Mouse (Mus musculus) hindbrain, embryonic 10.5 days (tissue): ENCODE measurements around the gene Ccl1. TPM values are rescaled to one million over a fixed set of nuclear protein-coding genes. Genes with fewer than 3 reads are reported as not detected.

Source experiments
- DNase-seq: peaks from one replicate; pipeline ENCODE4 v3.0.0-alpha.2; 2017; ENCODE audit warnings: low spot score
- H3K27ac ChIP-seq: fragments of 300-500 bp; sonication (generic); 2 replicates; pipeline ENCODE4 v1.5.1; 2016; ENCODE audit warnings: mild to moderate bottlenecking, moderate library complexity
- H3K27me3 ChIP-seq: fragments of 300-500 bp; sonication (generic); 2 replicates; pipeline ENCODE4 v1.6.1; 2016; ENCODE audit warnings: mild to moderate bottlenecking; ENCODE audit not compliant: poor library complexity, insufficient read depth, severe bottlenecking
- H3K36me3 ChIP-seq: fragments of 300-500 bp; sonication (generic); 2 replicates; pipeline ENCODE4 v1.6.1; 2016; ENCODE audit warnings: mild to moderate bottlenecking, moderate library complexity
- H3K4me1 ChIP-seq: fragments of 300-500 bp; sonication (generic); replicated peaks from 2 replicates; pipeline ENCODE4 v1.6.1; 2016; ENCODE audit warnings: mild to moderate bottlenecking
- H3K4me3 ChIP-seq: fragments of 300-500 bp; sonication (generic); 2 replicates; pipeline ENCODE4 v1.5.1; 2016; ENCODE audit warnings: mild to moderate bottlenecking, moderate library complexity
- H3K9me3 ChIP-seq: fragments of 300-500 bp; sonication (generic); 2 replicates; pipeline ENCODE4 v1.6.1; 2016; ENCODE audit warnings: mild to moderate bottlenecking, moderate library complexity
- WGBS: fragments of 180-500 bp; shearing (Covaris S2); methylation state at CpG from one replicate; pipeline ENCODE4 v1.1.7; 2016; 5-methylcytosine and 5-hydroxymethylcytosine counted together
- polyA plus RNA-seq: library from polyadenylated mRNA; unstranded; fragments of >200 nt; fragmentation: Nextera tagmentation; extraction: Ambion mirVana; gene quantifications from 2 replicates; pipeline ENCODE4 v1.2.1, GENCODE M21; 2016

Gene Ccl1
- polyA plus RNA-seq, 1 experiment from 2014 or later, result not detected

GRCm38 (mm10) chr11:82169456-82169855 is 136.0 kb downstream of the Ccl1 start:
- Histone ChIP-seq H3K36me3 (no peaks in the 10 kb centered on the region), H3K27ac (no peak overlapping the region), H3K4me1 (no peaks in the 10 kb centered on the region), H3K9me3 (no peaks in the 10 kb centered on the region), H3K27me3 (no peaks in the 10 kb centered on the region), H3K4me3 (no peak overlapping the region)
- WGBS, result 90% methylated on average over 4 of the region's 4 CpGs
- DNase-seq, result no peak

GRCm38 (mm10) chr11:82168308-82168707 is 137.2 kb downstream of the Ccl1 start:
- Histone ChIP-seq H3K27ac (no peak overlapping the region), H3K9me3 (no peaks in the 10 kb centered on the region), H3K36me3 (no peaks in the 10 kb centered on the region), H3K4me3 (no peak overlapping the region), H3K27me3 (no peaks in the 10 kb centered on the region), H3K4me1 (no peaks in the 10 kb centered on the region)
- DNase-seq, result no peak
- WGBS, result 92% methylated on average over 2 of the region's 2 CpGs

GRCm38 (mm10) chr11:82163285-82163684 is 142.2 kb downstream of the Ccl1 start:
- no peak for DNase-seq
- Histone ChIP-seq H3K27ac (no peak overlapping the region), H3K36me3 (no peaks in the 10 kb centered on the region), H3K27me3 (no peaks in the 10 kb centered on the region), H3K4me1 (no peaks in the 10 kb centered on the region), H3K9me3 (no peaks in the 10 kb centered on the region), H3K4me3 (no peak overlapping the region)
- WGBS, result 67% methylated on average over 8 of the region's 8 CpGs

- Histone ChIP-seq H3K4me3 (no peak overlapping the region), H3K27ac (no peak overlapping the region), H3K36me3 (no peaks in the 10 kb centered on the region), H3K27me3 (no peaks in the 10 kb centered on the region), H3K9me3 (no peaks in the 10 kb centered on the region), H3K4me1 (no peaks in the 10 kb centered on the region)
- WGBS, result 91% methylated on average over 2 of the region's 2 CpGs
- no peak for DNase-seq
Measured at GRCm38 (mm10) chr11:82159126-82159525, 146.4 kb downstream of the Ccl1 start.

- WGBS, result 82% methylated on average over 7 of the region's 7 CpGs
- no peak overlapping the region for H3K27ac ChIP-seq
- no peaks in the 10 kb centered on the region for H3K9me3 ChIP-seq
- DNase-seq, result no peak
- no peaks in the 10 kb centered on the region for H3K4me1 ChIP-seq
- no peaks in the 10 kb centered on the region for H3K36me3 ChIP-seq
- no peak overlapping the region for H3K4me3 ChIP-seq
- no peaks in the 10 kb centered on the region for H3K27me3 ChIP-seq
Measured at GRCm38 (mm10) chr11:82139492-82140094, 165.9 kb downstream of the Ccl1 start.

GRCm38 (mm10) chr11:82136196-82136595 is 169.3 kb downstream of the Ccl1 start:
- Histone ChIP-seq H3K27ac (no peak overlapping the region), H3K36me3 (no peaks in the 10 kb centered on the region), H3K4me3 (no peak overlapping the region), H3K9me3 (no peaks in the 10 kb centered on the region), H3K27me3 (no peaks in the 10 kb centered on the region), H3K4me1 (no peaks in the 10 kb centered on the region)
- WGBS, result 82% methylated on average over 2 of the region's 2 CpGs
- DNase-seq, result no peak

- WGBS, result 67% methylated on average over 1 of the region's 1 CpGs
- no peak overlapping the region for H3K27ac ChIP-seq
- H3K4me3 ChIP-seq, result no peak overlapping the region
- DNase-seq, result no peak
- no peaks in the 10 kb centered on the region for H3K4me1 ChIP-seq
- no peaks in the 10 kb centered on the region for H3K9me3 ChIP-seq
- H3K36me3 ChIP-seq, result no peaks in the 10 kb centered on the region
- no peaks in the 10 kb centered on the region for H3K27me3 ChIP-seq
Measured at GRCm38 (mm10) chr11:82132977-82133376, 172.5 kb downstream of the Ccl1 start.

Other genes with a start within 250 kb of the Ccl1 start
- gene Ccl11, start 247.9 kb downstream of the Ccl1 start, polyA plus RNA-seq, result not detected in 2 replicates
- 0.56 and 1.3 TPM in 2 replicates for gene Ccl12, start 203.8 kb downstream of the Ccl1 start, polyA plus RNA-seq
- gene Ccl8, start 190.5 kb downstream of the Ccl1 start, polyA plus RNA-seq, result not detected in 2 replicates
- gene Tmem132e, start 83.2 kb upstream of the Ccl1 start, polyA plus RNA-seq, result 1.4 and 1.7 TPM in 2 replicates